Mouse (Mus musculus): ENCODE data around the gene Hist1h2ai. TPM values are rescaled to one million over a fixed set of nuclear protein-coding genes. Genes with fewer than 3 reads are reported as not detected.
"Not testable (repeated sequence)": the region's sequence is repeated elsewhere in the genome, so short reads cannot be mapped to it uniquely, and the experiment has no call there.

Hist1h2ai gene
- polyA plus RNA-seq, 1 experiment from 2014 or later: 22.9 TPM

DNA sequence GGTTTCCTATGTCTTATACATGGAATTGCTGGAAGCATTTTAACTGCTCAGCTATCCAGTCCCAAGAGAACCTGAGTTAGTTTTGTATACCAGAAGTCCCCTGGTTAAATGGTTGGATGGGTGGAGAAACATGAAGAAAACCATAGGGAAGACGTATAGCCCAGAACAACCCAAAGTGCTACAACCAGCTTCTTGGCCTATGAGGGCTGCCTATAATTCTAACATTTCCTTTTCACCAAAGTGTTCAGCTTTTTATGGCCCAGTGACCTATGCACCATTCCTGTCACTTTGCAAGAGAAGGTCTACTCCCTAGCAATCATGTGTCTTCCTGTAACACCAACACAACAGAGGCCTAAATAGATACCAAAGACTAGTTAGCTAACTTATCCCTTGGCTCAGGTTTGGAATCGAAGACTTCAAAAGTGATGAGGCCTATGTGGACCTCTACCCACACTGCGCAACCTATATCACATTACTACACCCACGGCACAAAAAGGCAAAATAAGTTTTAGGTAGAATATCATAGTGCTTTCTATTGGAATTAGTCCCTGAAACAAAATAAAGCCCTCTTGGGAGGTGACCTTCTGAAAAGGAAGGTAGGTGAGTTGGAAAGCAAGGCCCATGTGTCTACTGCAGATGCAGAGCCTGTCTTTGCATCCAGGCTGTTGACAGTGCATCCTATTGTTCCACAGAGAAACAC, 2.3 kb downstream of the Hist1h2ai start:
- H3K27ac ChIP-seq: peak overlapping the region; percentile 96
- WGBS: 62% methylated on average over 4 of the region's 4 CpGs
- H3K4me1 ChIP-seq (replicated peaks): peaks cover 54% of the 10 kb centered on the region
- DNase-seq (ENCODE audit: low spot score): peak; percentile 25
- H3K9me3 ChIP-seq: no peaks in the 10 kb centered on the region
- H3K36me3 ChIP-seq: no peaks in the 10 kb centered on the region
- peak overlapping the region; percentile 58 for H3K4me3 ChIP-seq
- no peaks in the 10 kb centered on the region for H3K27me3 ChIP-seq (ENCODE audit: insufficient read depth, poor library complexity, severe bottlenecking)

DNA sequence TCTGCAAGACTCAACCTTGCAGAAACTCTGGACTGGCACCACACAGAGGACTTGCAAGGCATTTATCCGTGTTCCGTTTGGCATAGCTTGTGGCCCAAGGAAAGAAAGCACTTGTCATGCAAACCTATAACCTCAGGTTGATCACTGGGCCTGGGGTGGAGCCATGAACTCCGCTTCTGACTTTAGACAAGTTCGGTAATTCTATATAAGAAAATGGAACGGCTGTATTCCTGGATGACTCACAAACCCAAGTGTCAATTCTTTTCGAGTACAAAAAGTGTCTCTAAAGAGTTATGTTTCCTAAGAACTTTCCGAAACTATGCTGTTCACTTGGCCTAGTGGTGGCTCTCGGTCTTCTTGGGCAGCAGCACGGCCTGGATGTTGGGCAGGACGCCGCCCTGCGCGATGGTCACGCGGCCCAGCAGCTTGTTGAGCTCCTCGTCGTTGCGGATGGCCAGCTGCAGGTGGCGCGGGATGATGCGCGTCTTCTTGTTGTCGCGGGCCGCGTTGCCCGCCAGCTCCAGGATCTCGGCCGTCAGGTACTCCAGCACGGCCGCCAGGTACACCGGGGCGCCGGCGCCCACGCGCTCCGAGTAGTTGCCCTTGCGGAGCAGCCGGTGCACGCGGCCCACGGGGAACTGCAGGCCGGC, 5.0 kb downstream of the Hist1h2ai start:
- peak overlapping the region; percentile 96 for H3K27ac ChIP-seq
- H3K9me3 ChIP-seq; H3K36me3 ChIP-seq; H3K27me3 ChIP-seq (ENCODE audit: insufficient read depth, poor library complexity, severe bottlenecking): not testable (repeated sequence)
- WGBS: 2% methylated on average over 25 of the region's 44 CpGs
- peaks cover 45% of the 10 kb centered on the region for H3K4me1 ChIP-seq (replicated peaks)
- peak overlapping the region; percentile 52 for H3K4me3 ChIP-seq
- DNase-seq (ENCODE audit: low spot score): peak; percentile 15

DNA sequence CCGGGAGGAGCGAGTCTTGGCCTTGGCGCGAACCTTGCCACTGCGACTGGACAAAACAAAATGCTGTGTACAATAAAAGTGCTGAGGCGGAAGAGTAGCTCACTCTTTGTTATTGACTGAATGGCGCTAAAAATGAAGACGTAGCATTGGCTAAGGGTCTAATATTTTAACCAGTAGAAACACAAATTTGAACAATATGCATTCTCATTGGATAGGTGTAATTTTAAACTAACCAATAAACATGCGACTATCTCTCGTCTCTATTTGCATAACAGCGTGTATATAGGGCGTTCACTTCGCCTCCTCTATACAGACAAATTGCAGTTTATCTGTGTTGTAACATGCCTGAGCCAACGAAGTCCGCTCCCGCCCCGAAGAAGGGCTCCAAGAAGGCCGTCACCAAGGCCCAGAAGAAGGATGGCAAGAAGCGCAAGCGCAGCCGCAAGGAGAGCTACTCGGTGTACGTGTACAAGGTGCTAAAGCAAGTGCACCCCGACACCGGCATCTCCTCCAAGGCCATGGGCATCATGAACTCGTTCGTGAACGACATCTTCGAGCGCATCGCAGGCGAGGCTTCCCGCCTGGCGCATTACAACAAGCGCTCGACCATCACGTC, 5.6 kb downstream of the Hist1h2ai start, which contains the start of gene Hist1h2bm:
Gene Hist1h2bm (plus strand): TSS at position 288 of the 616 bp plus-strand sequence.
- peaks cover 45% of the 10 kb centered on the region for H3K4me1 ChIP-seq (replicated peaks)
- under 1% methylated on average over 37 of the region's 37 CpGs for WGBS
- not testable (repeated sequence) for H3K36me3 ChIP-seq; H3K27me3 ChIP-seq (ENCODE audit: insufficient read depth, poor library complexity, severe bottlenecking); H3K9me3 ChIP-seq
- H3K4me3 ChIP-seq: peak within 1 kb of the TSS; percentile 52
- DNase-seq (ENCODE audit: low spot score): peak; percentile 81
- peak within 1 kb of the TSS; percentile 96 for H3K27ac ChIP-seq

DNA sequence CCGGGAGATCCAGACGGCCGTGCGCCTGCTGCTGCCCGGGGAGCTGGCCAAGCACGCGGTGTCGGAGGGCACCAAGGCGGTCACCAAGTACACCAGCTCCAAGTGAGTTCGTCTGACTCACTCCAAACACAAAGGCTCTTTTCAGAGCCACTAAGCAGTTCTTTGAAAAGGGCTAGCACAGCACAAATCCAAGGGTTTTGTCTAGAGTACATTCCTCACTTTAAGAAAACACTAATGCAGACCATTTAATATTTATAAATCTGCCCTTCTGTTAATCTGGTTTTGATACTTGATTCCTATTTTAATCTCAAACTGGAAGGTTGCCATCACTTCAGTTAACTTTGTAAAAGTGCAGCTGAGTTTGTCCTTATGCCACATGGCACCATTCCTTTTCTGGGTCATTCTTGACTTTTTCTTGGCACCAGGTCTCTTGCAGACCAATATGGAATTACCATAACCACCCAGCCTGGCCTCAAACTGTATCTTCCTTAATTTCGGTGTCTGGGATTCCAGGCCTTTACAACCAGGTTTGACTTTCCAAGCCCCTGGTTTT, 6.2 kb downstream of the Hist1h2ai start:
- Histone ChIP-seq H3K27ac (peak overlapping the region; percentile 91), H3K4me3 (peak overlapping the region; percentile 52), H3K36me3 (no peaks in the 10 kb centered on the region), H3K9me3 (no peaks in the 10 kb centered on the region), H3K27me3 (ENCODE audit: insufficient read depth, poor library complexity, severe bottlenecking) (no peaks in the 10 kb centered on the region), H3K4me1 (replicated peaks) (peaks cover 48% of the 10 kb centered on the region)
- WGBS: 3% methylated on average over 11 of the region's 11 CpGs
- DNase-seq (ENCODE audit: low spot score): peak; percentile 35

DNA sequence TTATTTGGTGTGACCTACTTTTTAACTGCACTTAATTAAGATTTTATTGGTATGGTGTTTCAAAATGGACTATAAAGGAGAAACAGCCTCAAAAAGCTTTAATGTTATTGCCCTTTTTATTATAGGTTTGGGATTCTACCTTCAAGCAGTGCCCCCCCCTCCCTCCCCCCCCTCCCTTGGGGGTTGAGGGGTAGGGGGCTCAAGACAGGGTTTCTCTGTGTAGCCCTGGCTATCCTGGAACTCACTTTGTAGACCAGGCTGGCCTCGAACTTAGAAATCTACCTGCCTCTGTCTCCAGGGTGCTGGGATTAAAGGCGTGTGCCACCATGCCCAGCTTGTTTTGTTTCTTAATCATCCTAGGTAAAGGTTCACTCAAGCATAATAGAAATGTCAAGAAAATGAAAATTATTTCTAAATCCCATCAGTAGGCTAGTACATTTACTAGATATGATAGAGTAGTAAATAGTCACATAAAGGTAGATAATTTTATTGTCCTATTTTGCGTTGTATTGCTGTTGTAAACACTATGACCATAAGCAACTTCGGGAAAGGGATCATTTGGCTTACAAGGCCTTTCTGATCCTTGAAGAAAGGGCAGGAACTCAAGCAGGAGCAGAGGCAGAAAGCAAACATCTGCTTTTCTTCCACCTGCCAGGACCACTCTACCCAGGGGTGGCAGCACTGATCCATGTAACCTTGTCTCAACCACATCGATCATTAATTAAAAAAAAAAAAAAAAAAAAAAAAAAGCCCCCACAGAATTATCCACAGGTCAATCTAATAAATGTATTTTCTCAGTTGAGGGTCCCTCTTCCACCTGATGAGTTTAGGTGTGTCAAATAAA, 7.0 kb downstream of the Hist1h2ai start:
- DNase-seq (ENCODE audit: low spot score): peak; percentile 34
- H3K27me3 ChIP-seq (ENCODE audit: insufficient read depth, poor library complexity, severe bottlenecking): no peaks in the 10 kb centered on the region
- H3K36me3 ChIP-seq: no peaks in the 10 kb centered on the region
- peak overlapping the region; percentile 91 for H3K27ac ChIP-seq
- 32% methylated on average over 5 of the region's 5 CpGs for WGBS
- H3K4me3 ChIP-seq: peak overlapping the region; percentile 52
- peaks cover 52% of the 10 kb centered on the region for H3K4me1 ChIP-seq (replicated peaks)
- no peaks in the 10 kb centered on the region for H3K9me3 ChIP-seq

DNA sequence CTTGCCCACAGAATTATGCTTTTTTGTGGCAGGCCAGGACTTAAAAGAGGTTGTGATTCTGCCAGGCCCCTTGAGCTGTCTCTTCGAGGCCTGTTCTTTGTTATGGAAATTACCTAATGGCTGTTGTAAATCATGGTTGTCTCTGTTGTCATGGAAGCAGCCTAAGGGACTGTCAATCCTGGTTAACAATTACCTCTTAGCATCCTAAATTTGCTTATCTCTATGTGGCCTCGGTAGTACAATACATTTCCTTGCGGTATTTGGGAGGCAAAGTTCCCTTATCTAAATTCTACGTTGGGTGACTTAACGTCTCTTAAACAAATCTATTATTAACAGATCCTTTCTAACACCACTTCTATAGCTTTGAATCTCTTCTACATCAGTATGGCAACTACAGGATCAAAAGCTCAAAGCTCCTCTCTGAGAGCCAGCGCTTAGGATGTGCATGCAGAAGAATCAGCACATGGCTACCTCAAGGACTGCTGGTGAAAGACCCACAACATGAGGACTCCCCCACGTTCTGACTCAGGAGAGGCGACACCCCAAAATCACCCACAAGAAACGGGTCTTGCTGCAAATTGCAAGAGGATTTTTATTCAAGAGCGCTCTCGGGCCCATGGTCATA, 11.8 kb downstream of the Hist1h2ai start:
- Histone ChIP-seq H3K9me3 (no peaks in the 10 kb centered on the region), H3K27ac (peak overlapping the region; percentile 81), H3K36me3 (no peaks in the 10 kb centered on the region), H3K4me1 (replicated peaks) (peaks cover 21% of the 10 kb centered on the region), H3K4me3 (no peak overlapping the region), H3K27me3 (ENCODE audit: insufficient read depth, poor library complexity, severe bottlenecking) (no peaks in the 10 kb centered on the region)
- 22% methylated on average over 11 of the region's 11 CpGs for WGBS
- no peak for DNase-seq (ENCODE audit: low spot score)

DNA sequence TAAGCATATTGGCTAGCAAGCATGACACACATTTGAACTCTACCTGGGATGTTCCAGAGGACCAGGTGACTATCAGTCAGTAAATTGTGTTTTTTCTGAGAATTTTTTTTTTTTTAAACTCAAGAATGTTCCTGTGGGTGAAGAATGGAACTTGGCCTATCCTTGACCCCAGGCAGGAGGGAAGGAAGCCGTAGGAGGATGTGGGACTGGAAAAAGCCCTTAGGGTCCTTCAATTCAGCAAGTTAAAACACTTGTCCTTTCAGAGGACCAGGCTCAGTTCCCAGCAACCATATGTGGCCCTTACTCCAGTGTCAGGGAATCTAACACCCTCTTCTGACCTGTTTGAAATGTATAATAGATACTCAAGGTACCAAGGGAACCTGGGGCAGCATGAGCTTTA, 13.3 kb downstream of the Hist1h2ai start:
- no peaks in the 10 kb centered on the region for H3K9me3 ChIP-seq
- no peak for DNase-seq (ENCODE audit: low spot score)
- H3K27ac ChIP-seq: no peak overlapping the region
- H3K4me3 ChIP-seq: no peak overlapping the region
- WGBS: 56% methylated on average over 1 of the region's 1 CpGs
- H3K36me3 ChIP-seq: no peaks in the 10 kb centered on the region
- H3K27me3 ChIP-seq (ENCODE audit: insufficient read depth, poor library complexity, severe bottlenecking): no peaks in the 10 kb centered on the region
- peaks cover 32% of the 10 kb centered on the region for H3K4me1 ChIP-seq (replicated peaks)

DNA sequence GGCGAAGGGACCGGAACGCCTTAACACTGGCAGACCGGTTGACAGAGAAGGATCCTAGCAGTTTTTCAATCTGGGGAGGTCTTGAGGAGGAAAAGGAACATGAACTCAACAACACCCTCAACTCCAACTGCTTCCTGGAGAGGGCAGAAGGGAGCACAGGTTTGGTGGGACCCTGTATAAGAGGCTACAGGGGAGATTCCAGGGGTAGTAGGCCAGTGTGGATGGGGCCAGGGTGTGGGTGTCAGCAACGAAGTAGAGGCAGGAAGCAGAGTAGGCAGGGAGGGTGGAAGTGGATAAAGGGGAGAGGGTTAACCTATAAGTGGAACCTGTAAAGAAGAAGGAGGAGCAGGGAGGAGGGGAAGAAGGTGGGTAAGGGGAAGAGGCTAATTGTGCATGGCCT, 17.2 kb downstream of the Hist1h2ai start:
- Histone ChIP-seq H3K27ac (peak overlapping the region; percentile 99), H3K4me3 (peak overlapping the region; percentile 59; the same call in 1 of the 2 replicates), H3K27me3 (ENCODE audit: insufficient read depth, poor library complexity, severe bottlenecking) (no peaks in the 10 kb centered on the region), H3K9me3 (no peaks in the 10 kb centered on the region), H3K4me1 (replicated peaks) (peaks cover 20% of the 10 kb centered on the region), H3K36me3 (no peaks in the 10 kb centered on the region)
- 67% methylated on average over 5 of the region's 5 CpGs for WGBS
- DNase-seq (ENCODE audit: low spot score): peak; percentile 53

DNA sequence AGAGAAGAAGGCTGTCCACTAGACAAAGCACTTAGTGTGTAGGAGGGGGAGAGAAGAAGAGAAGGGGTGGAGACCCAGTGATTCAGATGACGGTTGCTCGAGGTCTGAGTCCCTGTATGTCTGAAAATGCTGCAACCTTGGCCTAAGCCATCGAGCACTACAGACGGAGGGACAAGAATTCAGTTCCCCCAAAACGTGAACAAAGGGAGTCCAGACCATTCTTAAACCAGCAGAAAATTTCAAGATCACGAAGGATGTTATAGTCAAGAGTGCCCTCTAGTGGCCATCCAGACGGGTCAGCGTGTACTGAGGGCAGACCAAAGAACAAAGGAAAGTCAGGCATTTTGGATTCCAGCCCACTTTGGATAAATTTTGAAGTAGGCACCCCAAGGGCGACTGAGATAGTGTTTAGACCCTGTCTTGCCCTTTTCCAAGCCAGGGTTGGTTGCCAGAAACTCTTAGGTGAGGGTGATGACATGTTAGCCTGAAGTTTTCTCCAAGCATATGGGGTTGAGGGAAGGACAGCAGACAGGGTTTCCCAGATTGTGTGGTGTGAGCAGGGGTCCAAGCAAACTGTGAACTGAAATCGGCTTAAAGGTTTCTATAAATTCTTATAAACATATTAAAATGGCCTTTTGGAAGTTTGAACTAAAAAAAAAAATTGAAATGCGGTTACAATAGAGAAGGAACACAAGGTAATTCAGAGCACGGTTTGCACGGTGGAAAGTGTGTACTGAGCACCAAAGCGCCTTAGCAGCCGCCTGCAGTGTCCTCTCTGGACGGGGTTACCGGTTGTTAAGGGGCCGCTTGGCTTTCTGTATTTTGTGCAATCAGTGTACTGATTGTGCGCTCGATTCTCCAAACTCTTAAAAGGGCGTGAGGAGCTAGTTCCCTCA, 18.0 kb downstream of the Hist1h2ai start:
- Histone ChIP-seq H3K27ac (peak overlapping the region; percentile 99), H3K4me1 (replicated peaks) (peaks cover 20% of the 10 kb centered on the region), H3K36me3 (no peaks in the 10 kb centered on the region), H3K4me3 (peak overlapping the region; percentile 59), H3K27me3 (ENCODE audit: insufficient read depth, poor library complexity, severe bottlenecking) (no peaks in the 10 kb centered on the region), H3K9me3 (no peaks in the 10 kb centered on the region)
- under 1% methylated on average over 21 of the region's 21 CpGs for WGBS
- peak; percentile 83 for DNase-seq (ENCODE audit: low spot score)

DNA sequence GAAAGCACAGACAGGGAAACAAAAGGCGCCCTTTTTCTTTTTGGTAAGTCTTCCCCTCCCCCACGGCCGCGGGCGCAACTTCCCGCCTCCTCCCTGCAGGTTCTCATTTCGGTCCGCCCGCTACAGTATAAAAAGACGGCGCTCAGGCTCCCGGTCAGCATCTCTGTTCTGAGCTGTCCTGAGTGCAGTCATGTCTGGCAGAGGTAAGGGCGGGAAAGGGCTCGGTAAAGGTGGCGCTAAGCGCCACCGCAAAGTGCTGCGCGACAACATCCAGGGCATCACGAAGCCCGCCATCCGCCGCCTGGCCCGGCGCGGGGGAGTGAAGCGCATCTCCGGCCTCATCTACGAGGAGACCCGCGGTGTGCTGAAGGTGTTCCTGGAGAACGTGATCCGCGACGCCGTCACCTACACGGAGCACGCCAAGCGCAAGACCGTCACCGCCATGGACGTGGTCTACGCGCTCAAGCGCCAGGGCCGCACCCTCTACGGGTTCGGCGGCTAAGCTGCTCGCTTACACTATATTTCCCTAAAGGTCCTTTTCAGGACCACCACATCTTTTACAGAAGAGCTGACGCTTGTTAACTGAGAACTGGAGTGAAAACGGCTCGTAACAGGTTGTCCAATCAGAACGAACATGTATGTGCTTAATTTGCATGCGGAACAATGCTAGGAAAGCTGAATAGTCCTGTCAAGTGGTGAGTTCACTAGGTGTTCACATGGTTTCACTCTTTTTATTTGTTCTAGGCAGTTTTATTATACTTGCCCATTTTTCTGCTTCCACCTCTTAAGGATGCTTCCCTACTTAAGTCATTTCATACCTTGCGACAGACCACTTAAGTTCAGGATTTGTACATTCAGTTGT, 18.9 kb downstream of the Hist1h2ai start, which contains the start of gene Hist1h4j:
Gene Hist1h4j (plus strand): TSS at position 159 of the 862 bp plus-strand sequence.
- peak; percentile 95 for DNase-seq (ENCODE audit: low spot score)
- WGBS: under 1% methylated on average over 49 of the region's 56 CpGs

More for the DNA sequence above, 18.9 kb downstream of the Hist1h2ai start, which contains the start of gene Hist1h4j:
- H3K27me3 ChIP-seq (ENCODE audit: insufficient read depth, poor library complexity, severe bottlenecking); H3K36me3 ChIP-seq; H3K9me3 ChIP-seq: not testable (repeated sequence)
- Histone ChIP-seq H3K4me3 (peak within 1 kb of the TSS; percentile 59), H3K4me1 (replicated peaks) (peaks cover 20% of the 10 kb centered on the region), H3K27ac (peak within 1 kb of the TSS; percentile 99)

Data from hindbrain, embryonic 10.5 days (tissue).